Mouse (Mus musculus): ENCODE results near the gene Mlh1.

Gene Mlh1

GRCm38 (mm10) chr9:111210412-111210811 is 61.2 kb downstream of the Mlh1 start:
- no peak for TF ChIP-seq GATA4 (IDR thresholded peaks at IDR 0.05; ENCODE audit: insufficient replicate concordance, low read length)

DNA sequence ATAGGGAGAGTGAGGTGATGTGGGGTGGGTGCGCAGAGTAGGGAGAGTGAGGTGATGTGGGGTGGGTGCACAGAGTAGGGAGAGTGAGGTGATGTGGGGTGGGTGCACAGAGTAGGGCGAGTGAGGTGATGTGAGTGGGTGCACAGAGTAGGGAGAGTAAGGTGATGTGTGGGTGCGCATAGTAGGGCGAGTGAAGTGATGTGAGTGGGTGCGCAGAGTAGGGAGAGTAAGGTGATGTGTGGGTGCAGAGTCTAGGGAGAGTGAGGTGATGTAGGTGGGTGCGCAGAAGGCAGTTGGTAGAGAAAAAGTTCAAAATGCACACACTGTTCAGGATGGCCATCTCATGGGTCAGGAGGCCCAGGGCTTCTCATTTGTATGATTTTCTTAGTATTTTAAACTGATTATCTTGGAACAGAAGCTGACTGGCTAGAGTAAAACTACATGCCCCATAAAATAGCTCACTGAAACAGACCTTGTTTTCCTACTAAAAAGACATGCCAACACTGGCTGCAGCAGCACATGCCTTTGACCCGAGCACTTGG is 62.4 kb downstream of the Mlh1 start:
- no peak for TF ChIP-seq GATA4 (IDR thresholded peaks at IDR 0.05; ENCODE audit: insufficient replicate concordance, low read length)

DNA sequence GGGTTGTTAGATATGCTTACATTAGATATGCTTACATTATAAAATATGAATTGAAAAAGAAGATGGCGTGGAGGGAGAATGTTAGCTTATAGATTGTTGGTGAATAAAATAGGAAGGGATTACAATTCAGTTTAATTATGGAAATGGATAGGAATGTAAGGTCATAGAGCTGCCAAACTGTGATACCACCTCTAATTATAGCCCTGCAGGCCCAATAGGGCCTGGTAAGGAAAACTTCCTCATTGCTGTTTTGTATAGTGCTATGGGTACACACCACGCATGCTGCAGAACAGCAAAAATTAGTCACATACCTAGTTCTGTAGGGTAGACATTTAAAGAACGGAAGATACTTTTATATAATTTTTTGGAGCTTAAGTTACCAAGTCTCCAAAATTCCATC is 63.4 kb downstream of the Mlh1 start:
- TF ChIP-seq GATA4 (IDR thresholded peaks at IDR 0.05; ENCODE audit: insufficient replicate concordance, low read length) = no peak

- no peak for TF ChIP-seq GATA4 (IDR thresholded peaks at IDR 0.05; ENCODE audit: insufficient replicate concordance, low read length)
Measured at GRCm38 (mm10) chr9:111207683-111208082, 63.9 kb downstream of the Mlh1 start.

DNA sequence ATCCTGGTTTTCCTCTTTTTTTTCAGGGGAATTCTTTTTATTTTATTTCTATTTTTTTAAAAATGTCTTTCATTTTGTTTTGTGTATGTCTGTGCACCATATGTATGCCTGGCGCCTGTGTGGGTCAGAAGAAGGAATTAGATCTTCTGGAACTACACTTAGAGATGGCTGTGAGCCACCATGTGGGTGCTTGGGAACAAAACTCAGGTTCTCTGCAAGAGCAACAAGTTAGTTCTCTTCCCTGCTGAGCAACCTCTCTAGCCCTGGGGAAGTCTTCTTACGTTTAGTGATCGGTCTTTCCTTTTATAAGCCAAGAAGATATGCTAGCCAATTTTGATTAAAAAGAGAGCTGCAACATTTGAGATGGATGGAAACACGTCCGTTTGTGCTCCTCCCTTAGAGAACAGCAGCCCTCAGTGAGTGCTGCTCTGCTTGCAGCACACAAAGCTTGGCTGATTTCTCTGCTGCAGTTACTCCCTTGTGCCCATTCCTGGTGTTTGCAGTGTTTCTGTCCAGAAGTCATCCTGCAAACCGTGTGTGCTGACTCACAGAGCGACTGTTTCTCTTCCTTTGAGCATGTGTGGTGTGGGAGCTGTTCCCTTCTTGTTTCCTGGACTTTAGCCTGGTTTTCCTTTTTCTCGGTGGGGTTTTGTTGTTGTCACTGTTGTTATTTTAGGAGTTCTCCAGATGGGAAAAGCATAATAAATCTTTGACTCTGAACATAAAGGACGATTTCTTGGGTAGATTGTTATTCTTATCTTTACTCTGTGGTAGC is 66.8 kb downstream of the Mlh1 start:
- no peak for TF ChIP-seq GATA4 (IDR thresholded peaks at IDR 0.05; ENCODE audit: insufficient replicate concordance, low read length)

DNA sequence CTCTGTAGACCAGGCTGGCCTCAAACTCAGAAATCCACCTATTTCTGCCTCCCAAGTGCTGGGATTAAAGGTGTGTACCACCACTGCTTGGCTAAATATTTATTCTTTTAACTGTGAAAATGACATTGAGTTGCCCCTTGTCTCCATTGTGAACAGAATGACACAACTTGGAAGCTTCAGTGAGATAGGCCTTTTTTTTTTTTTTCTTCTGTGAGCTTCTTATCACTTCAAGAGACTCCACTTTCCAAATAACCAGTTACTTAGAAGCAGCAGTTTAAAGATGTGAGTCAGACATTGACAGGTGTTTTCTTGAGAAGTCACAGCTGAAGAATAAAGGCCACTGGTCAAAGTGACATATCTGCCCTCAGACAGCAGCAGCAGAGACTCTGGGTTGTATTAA is 71.4 kb downstream of the Mlh1 start:
- TF ChIP-seq GATA4 (IDR thresholded peaks at IDR 0.05; ENCODE audit: insufficient replicate concordance, low read length) = no peak

GRCm38 (mm10) chr9:111198332-111198731 is 73.3 kb downstream of the Mlh1 start:
- TF ChIP-seq GATA4 (IDR thresholded peaks at IDR 0.05; ENCODE audit: insufficient replicate concordance, low read length) = no peak

- no peak for TF ChIP-seq GATA4 (IDR thresholded peaks at IDR 0.05; ENCODE audit: insufficient replicate concordance, low read length)
Measured at GRCm38 (mm10) chr9:111197712-111198111, 73.9 kb downstream of the Mlh1 start.

GRCm38 (mm10) chr9:111197116-111197515 is 74.5 kb downstream of the Mlh1 start:
- no peak for TF ChIP-seq GATA4 (IDR thresholded peaks at IDR 0.05; ENCODE audit: insufficient replicate concordance, low read length)

- TF ChIP-seq GATA4 (IDR thresholded peaks at IDR 0.05; ENCODE audit: insufficient replicate concordance, low read length) = no peak
Measured at GRCm38 (mm10) chr9:111193211-111193610, 78.4 kb downstream of the Mlh1 start.

DNA sequence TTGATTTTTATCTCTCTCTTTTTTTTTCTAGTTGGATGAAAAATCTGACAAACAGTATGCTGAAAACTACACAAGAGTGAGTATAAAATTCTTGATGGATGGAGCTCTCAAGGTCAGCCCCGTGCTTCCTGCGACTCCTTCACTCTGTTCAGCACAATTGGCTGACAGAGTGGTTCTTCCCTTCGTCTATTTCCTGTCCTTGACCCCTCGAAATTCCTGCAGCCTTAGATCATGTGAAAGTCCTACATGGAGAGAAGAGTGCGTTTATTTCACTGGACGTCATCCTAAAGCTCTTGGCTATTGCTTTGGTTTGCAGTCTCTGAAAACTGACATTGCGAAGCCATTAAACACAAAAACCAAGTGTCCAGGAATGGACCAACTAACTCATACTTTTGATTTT is 82.9 kb downstream of the Mlh1 start:
- TF ChIP-seq GATA4 (IDR thresholded peaks at IDR 0.05; ENCODE audit: insufficient replicate concordance, low read length) = no peak

DNA sequence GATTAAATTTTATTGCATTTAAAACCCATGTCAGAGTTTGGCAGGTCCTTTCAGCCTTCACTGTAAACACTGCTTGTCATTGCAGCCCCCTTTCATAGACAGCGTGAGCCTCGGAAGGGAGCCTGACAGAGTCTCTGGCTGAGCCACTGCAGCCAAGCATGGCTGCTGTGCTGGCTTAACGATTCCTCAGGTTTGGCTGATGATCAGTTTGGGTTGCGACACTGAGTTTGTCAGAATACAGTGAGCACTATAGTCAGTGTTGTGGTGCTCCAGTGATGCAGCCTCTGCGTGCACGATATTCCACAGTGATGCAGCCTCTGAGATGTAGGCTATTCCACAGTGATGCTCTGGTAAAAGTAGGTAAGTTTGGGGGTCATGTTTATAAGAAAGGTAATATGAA is 84.7 kb downstream of the Mlh1 start:
- TF ChIP-seq GATA4 (IDR thresholded peaks at IDR 0.05; ENCODE audit: insufficient replicate concordance, low read length) = no peak

DNA sequence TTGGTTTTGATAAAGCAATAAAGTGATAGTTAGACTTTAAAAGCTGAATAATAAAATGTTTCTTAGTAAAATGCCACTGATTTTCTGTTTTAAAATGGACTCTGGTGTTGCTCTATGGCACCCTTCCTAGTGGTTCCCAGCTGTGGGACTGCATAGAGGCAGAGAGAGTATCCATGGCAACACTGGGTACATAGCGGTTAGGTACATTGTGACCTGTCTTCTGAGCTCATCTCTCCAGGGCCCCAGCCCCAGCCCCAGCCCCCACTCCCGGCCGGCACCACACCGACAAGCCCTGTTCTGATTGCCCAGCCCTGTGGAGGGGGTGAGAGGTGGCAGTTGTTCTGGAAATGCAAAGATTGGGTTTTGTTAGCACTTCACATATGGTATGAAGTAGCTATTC is 86.7 kb downstream of the Mlh1 start:
- no peak for TF ChIP-seq GATA4 (IDR thresholded peaks at IDR 0.05; ENCODE audit: insufficient replicate concordance, low read length)

GRCm38 (mm10) chr9:111182176-111182575 is 89.4 kb downstream of the Mlh1 start:
- no peak for TF ChIP-seq GATA4 (IDR thresholded peaks at IDR 0.05; ENCODE audit: insufficient replicate concordance, low read length)

GRCm38 (mm10) chr9:111178971-111179370 is 92.6 kb downstream of the Mlh1 start:
- no peak for TF ChIP-seq GATA4 (IDR thresholded peaks at IDR 0.05; ENCODE audit: insufficient replicate concordance, low read length)

Measured in liver, adult (tissue).